Mouse (Mus musculus) megakaryocyte, embryonic 14.5 days (primary cell): ENCODE results near the gene Baiap2.

Source experiments
- FLI1 ChIP-seq: IDR thresholded peaks from 2 replicates; pipeline ENCODE4 v1.6.1; 2012; ENCODE audit warnings: low read length, inconsistent platforms, mixed read lengths
- GATA1 ChIP-seq: IDR thresholded peaks from 3 replicates; pipeline ENCODE4 v1.6.1; 2012; ENCODE audit warnings: mixed read lengths, low read length, inconsistent platforms, borderline replicate concordance

GRCm38 (mm10) chr11:119960671-119961070 lies 18.1 kb downstream of the Baiap2 start:
- no peak for TF ChIP-seq GATA1
- no peak for TF ChIP-seq FLI1
